6 mouse cellular contexts compared by ENCODE assay signal in genomic region chr16:41623871-41624270, GRCm38 (mm10).
"Had no signal": no experiment of that assay in that cellular context is flagged by ENCODE, and none has a peak within 500 bp of the region (broad histone marks: within the 10 kb centered on the region; RNA-seq: fewer than 3 reads in every experiment).

No protein-coding gene starts in this region.

- DNase-seq: kidney, adult 8-10 months; kidney, postnatal 25 days; layer of hippocampus, adult 9-11 months; lung, adult 2 months; lung, postnatal 36 days; thymus, postnatal 4 days had no signal
